Mouse (Mus musculus) CH12.LX (cell line): ENCODE measurements around the gene Gemin8. TPM values are rescaled to one million over a fixed set of nuclear protein-coding genes. Genes with fewer than 3 reads are reported as not detected.

Experiments
- DNase-seq: peaks from one replicate; pipeline ENCODE4 v3.0.0-alpha.2; 2013; ENCODE audit errors: extremely low read depth
- H3K27ac ChIP-seq: 2 replicates; pipeline ENCODE4 v1.5.1; 2012; ENCODE audit warnings: low read depth, mild to moderate bottlenecking, control low read depth, moderate library complexity; ENCODE audit not compliant: insufficient read depth
- H3K27me3 ChIP-seq: replicated peaks from 2 replicates; pipeline ENCODE3; 2012; ENCODE audit warnings: inconsistent platforms
- H3K36me3 ChIP-seq, 2 experiments: replicated peaks in 1 of 2; 2 replicates each; pipeline versions ENCODE3 to v1.6.1; 2012; ENCODE audit warnings: inconsistent platforms in 1 of 2, low read length in 1 of 2, mild to moderate bottlenecking in 1 of 2, mixed read lengths in 1 of 2, moderate library complexity in 1 of 2; ENCODE audit not compliant: control insufficient read depth in 1 of 2, insufficient read depth in 1 of 2
- H3K4me1 ChIP-seq, 2 experiments: 2 replicates each; pipeline ENCODE4 v1.6.1; 2012; ENCODE audit warnings: inconsistent platforms in 1 of 2, moderate library complexity in 1 of 2; ENCODE audit not compliant: insufficient read depth in 2 of 2, control insufficient read depth in 1 of 2
- H3K4me2 ChIP-seq: 2 replicates; pipeline ENCODE4 v1.6.1; 2012; ENCODE audit warnings: low read depth, mild to moderate bottlenecking, control low read depth; ENCODE audit not compliant: poor library complexity, insufficient read depth, severe bottlenecking
- H3K4me3 ChIP-seq, 3 experiments: fragments of 150-350 bp in 1 of 3; sonication (generic) in 1 of 3; replicated peaks in 1 of 3; 2 replicates each; pipeline versions ENCODE3 to v1.5.1; 2011 to 2012; ENCODE audit warnings: low read depth in 2 of 3, low read length in 2 of 3, mild to moderate bottlenecking in 2 of 3, moderate library complexity in 2 of 3, control low read depth in 1 of 3, improper control_type of control experiment in 1 of 3, inconsistent platforms in 1 of 3, mixed read lengths in 1 of 3; ENCODE audit not compliant: poor library complexity in 1 of 3
- H3K79me2 ChIP-seq: replicated peaks from 2 replicates; pipeline ENCODE4 v1.6.1; 2012; ENCODE audit warnings: mild to moderate bottlenecking, moderate library complexity; ENCODE audit not compliant: control insufficient read depth, poor library complexity, insufficient read depth, severe bottlenecking; ENCODE audit errors: extremely low read depth
- H3K9ac ChIP-seq: 2 replicates; pipeline ENCODE4 v1.6.1; 2012; ENCODE audit warnings: low read depth, mild to moderate bottlenecking, control low read depth, moderate library complexity; ENCODE audit not compliant: insufficient read depth
- H3K9me3 ChIP-seq: replicated peaks from 2 replicates; pipeline ENCODE3; 2012; ENCODE audit warnings: low read length, inconsistent platforms, mixed read lengths
- BHLHE40 ChIP-seq: IDR thresholded peaks from 2 replicates; pipeline ENCODE4 v1.6.1; 2011; ENCODE audit warnings: mild to moderate bottlenecking, low read depth, low read length, improper control_type of control experiment
- CHD1 ChIP-seq: IDR thresholded peaks from 2 replicates; pipeline ENCODE4 v1.6.1; 2012; ENCODE audit warnings: low read depth, low read length, improper control_type of control experiment, inconsistent platforms
- CHD2 ChIP-seq: IDR thresholded peaks from 2 replicates; pipeline ENCODE4 v1.6.1; 2011; ENCODE audit warnings: low read length, improper control_type of control experiment
- CTCF ChIP-seq, 2 experiments: IDR thresholded peaks in 1 of 2; conservative IDR thresholded peaks in 1 of 2; 2 replicates each; pipeline ENCODE4 v1.5.1; 2011 to 2012; ENCODE audit warnings: low read depth in 2 of 2, low read length in 2 of 2, improper control_type of control experiment in 1 of 2, inconsistent platforms in 1 of 2, mild to moderate bottlenecking in 1 of 2, moderate library complexity in 1 of 2
- E2F4 ChIP-seq: IDR thresholded peaks from 2 replicates; pipeline ENCODE4 v1.6.1; 2011; ENCODE audit warnings: low read depth, low read length, improper control_type of control experiment; ENCODE audit not compliant: insufficient replicate concordance
- ELF1 ChIP-seq: IDR thresholded peaks from 2 replicates; pipeline ENCODE4 v1.6.1; 2014; ENCODE audit warnings: low read depth, mild to moderate bottlenecking, inconsistent platforms, low read length, improper control_type of control experiment
- EP300 ChIP-seq: IDR thresholded peaks from 2 replicates; pipeline ENCODE4 v1.6.1; 2011; ENCODE audit warnings: low read length, improper control_type of control experiment
- ETS1 ChIP-seq: conservative IDR thresholded peaks from 2 replicates; pipeline ENCODE4 v1.6.1; 2012; ENCODE audit warnings: low read depth, mild to moderate bottlenecking, inconsistent platforms, low read length, improper control_type of control experiment, moderate library complexity
- GABPA ChIP-seq: IDR thresholded peaks from 2 replicates; pipeline ENCODE4 v1.6.1; 2012; ENCODE audit warnings: low read depth, low read length, improper control_type of control experiment, inconsistent platforms; ENCODE audit not compliant: insufficient replicate concordance
- JUN ChIP-seq: IDR thresholded peaks from 2 replicates; pipeline ENCODE4 v1.6.1; 2011; ENCODE audit warnings: low read depth, mild to moderate bottlenecking, low read length, improper control_type of control experiment, moderate library complexity; ENCODE audit not compliant: insufficient read depth
- JUND ChIP-seq: conservative IDR thresholded peaks from 2 replicates; pipeline ENCODE4 v1.6.1; 2011; ENCODE audit warnings: low read depth, low read length, improper control_type of control experiment
- KAT2A ChIP-seq: IDR thresholded peaks from 2 replicates; pipeline ENCODE4 v1.6.1; 2012; ENCODE audit warnings: low read length, improper control_type of control experiment, inconsistent platforms; ENCODE audit not compliant: insufficient replicate concordance
- MAFK ChIP-seq: IDR thresholded peaks from 2 replicates; pipeline ENCODE4 v1.6.1; 2011; ENCODE audit warnings: low read length, improper control_type of control experiment; ENCODE audit not compliant: insufficient replicate concordance
- MAZ ChIP-seq: IDR thresholded peaks from 2 replicates; pipeline ENCODE4 v1.6.1; 2012; ENCODE audit warnings: low read depth, mild to moderate bottlenecking, inconsistent platforms, low read length, improper control_type of control experiment, moderate library complexity
- MEF2A ChIP-seq: IDR thresholded peaks from 2 replicates; pipeline ENCODE4 v1.6.1; 2014; ENCODE audit warnings: low read depth, mild to moderate bottlenecking, inconsistent platforms, low read length, improper control_type of control experiment, borderline replicate concordance
- MXI1 ChIP-seq: IDR thresholded peaks from 2 replicates; pipeline ENCODE4 v1.6.1; 2011; ENCODE audit warnings: mild to moderate bottlenecking, low read depth, low read length, improper control_type of control experiment
- MYC ChIP-seq: IDR thresholded peaks from 2 replicates; pipeline ENCODE4 v1.6.1; 2011; ENCODE audit warnings: low read depth, mild to moderate bottlenecking, improper control_type of control experiment, low read length
- PAX5 ChIP-seq: IDR thresholded peaks from 2 replicates; pipeline ENCODE4 v1.6.1; 2012; ENCODE audit warnings: low read length, inconsistent platforms, mixed read lengths
- POLR2AphosphoS2 ChIP-seq: IDR thresholded peaks from 2 replicates; pipeline ENCODE4 v1.6.1; 2011; ENCODE audit warnings: low read depth, low read length, improper control_type of control experiment
- RAD21 ChIP-seq: IDR thresholded peaks from 2 replicates; pipeline ENCODE4 v1.6.1; 2011; ENCODE audit warnings: low read depth, mild to moderate bottlenecking, low read length, improper control_type of control experiment, moderate library complexity
- SMC3 ChIP-seq: IDR thresholded peaks from 2 replicates; pipeline ENCODE4 v1.6.1; 2011; ENCODE audit warnings: low read depth, low read length, improper control_type of control experiment
- TBP ChIP-seq: conservative IDR thresholded peaks from 2 replicates; pipeline ENCODE4 v1.6.1; 2011; ENCODE audit warnings: low read depth, low read length, improper control_type of control experiment
- UBTF ChIP-seq: IDR thresholded peaks from 2 replicates; pipeline ENCODE4 v1.6.1; 2012; ENCODE audit warnings: low read depth, mild to moderate bottlenecking, inconsistent platforms, low read length, improper control_type of control experiment, moderate library complexity
- ZC3H11A ChIP-seq: IDR thresholded peaks from 2 replicates; pipeline ENCODE4 v1.6.1; 2012; ENCODE audit warnings: low read depth, mild to moderate bottlenecking, inconsistent platforms, low read length, improper control_type of control experiment
- ZNF384 ChIP-seq: IDR thresholded peaks from 2 replicates; pipeline ENCODE4 v1.6.1; 2012; ENCODE audit warnings: low read depth, low read length, improper control_type of control experiment, inconsistent platforms
- dilution Hi-C: fragments of 300-500 bp; cut with MboI; formaldehyde crosslinking; loops from 2 replicates; pipeline ENCODE4 v1.14.3; 2020; ENCODE audit warnings: low sequenced_read_pairs; ENCODE audit not compliant: extremely low pct_unique_long_range_greater_than_20kb, extremely low pct_ligation_motif_present
- in situ Hi-C: fragments of 300-500 bp; cut with MboI; formaldehyde crosslinking; loops from 3 replicates; pipeline ENCODE4 v1.14.3; 2019; ENCODE audit warnings: low sequenced_read_pairs, low pct_ligation_motif_present, low pct_unique_long_range_greater_than_20kb, mixed read lengths
- polyA plus RNA-seq: library from polyadenylated mRNA; unstranded; fragments of >175 nt; gene quantifications from 2 replicates; pipeline ENCODE4 v1.2.1, GENCODE M21; 2012; ENCODE audit warnings: low read depth; ENCODE audit not compliant: insufficient read length
- total RNA-seq, 2 experiments: library from RNA; depleted of rRNA; stranded (reverse); fragments of 300-350 nt in 1 of 2; fragments of >200 nt in 1 of 2; gene quantifications; 2 replicates each; pipeline ENCODE4 v1.2.3; 2012 to 2014

The Gemin8 gene
- total and polyA plus RNA-seq, 3 experiments: 10.7 to 20.1 (median 13.0) TPM

DNA sequence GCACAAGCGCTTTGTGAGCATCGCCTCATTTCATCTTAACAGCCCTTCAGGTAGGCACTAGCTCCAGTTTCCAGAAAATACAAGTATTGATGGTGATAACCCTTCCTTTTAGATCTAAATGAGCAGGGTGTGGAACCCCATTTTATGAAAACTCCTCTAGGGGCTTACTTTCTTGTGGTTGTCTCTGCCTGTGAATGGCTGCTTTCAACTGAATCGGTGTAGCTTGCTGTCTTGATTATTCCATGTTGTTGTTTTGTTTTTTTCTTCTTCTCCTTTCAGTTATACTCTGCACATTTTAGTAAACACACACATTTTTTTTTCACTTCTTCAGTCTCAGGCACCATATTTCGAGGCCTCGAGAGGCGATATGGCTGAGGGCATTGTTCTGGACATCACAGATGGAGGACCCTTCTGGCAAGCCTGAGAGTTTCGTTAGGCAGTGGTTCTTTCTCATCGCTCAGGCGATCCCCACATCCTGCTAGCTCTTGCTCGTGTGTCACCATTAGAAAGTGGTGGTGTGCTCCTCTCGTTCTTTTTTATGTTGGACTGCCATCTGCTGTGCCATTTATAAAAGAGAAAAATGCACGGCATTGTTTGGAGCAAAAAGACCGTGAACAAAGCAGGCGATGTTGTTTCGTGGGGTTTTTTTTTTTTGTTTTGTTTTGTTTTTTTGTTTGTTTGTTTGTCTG lies 23.0 kb upstream of the Gemin8 start:
- no peaks in the 10 kb centered on the region for H3K4me1 ChIP-seq
- H3K27ac ChIP-seq: no peak overlapping the region
- no peaks in the 10 kb centered on the region for H3K79me2 ChIP-seq
- TF ChIP-seq POLR2AphosphoS2: no peak
- no peak for TF ChIP-seq JUND
- TF ChIP-seq UBTF: no peak
- no peak for TF ChIP-seq EP300
- TF ChIP-seq GABPA: no peak
- TF ChIP-seq PAX5: no peak
- no peak for TF ChIP-seq JUN
- no peak for TF ChIP-seq BHLHE40
- TF ChIP-seq ELF1: no peak
- no peak for TF ChIP-seq CHD2
- peak; percentile 15; the same call in 1 of the 2 replicates for TF ChIP-seq SMC3
- TF ChIP-seq CHD1: no peak
- TF ChIP-seq MXI1: no peak
- no peak for TF ChIP-seq ZC3H11A
- TF ChIP-seq ZNF384: no peak
- TF ChIP-seq E2F4: no peak
- peak in 1 of 2 experiments; percentile 29; a peak in 2 of 4 replicates for TF ChIP-seq CTCF (conservative IDR thresholded peaks at IDR 0.05 in 1 of 2, IDR thresholded peaks at IDR 0.05 in 1 of 2; ENCODE audit: low read depth in 2 of 2, low read length in 2 of 2)
- no peak for TF ChIP-seq MAZ
- no peak for TF ChIP-seq MAFK
- TF ChIP-seq MEF2A: no peak
- no peak for TF ChIP-seq MYC
- TF ChIP-seq ETS1: no peak
- no peak for TF ChIP-seq TBP
- TF ChIP-seq RAD21: peak; percentile 34
- TF ChIP-seq KAT2A: no peak
- no peaks in the 10 kb centered on the region for H3K9me3 ChIP-seq
- H3K4me3 ChIP-seq: no peak overlapping the region
- in situ Hi-C loops: no loop called here
- no peak for DNase-seq
- H3K4me2 ChIP-seq: peak overlapping the region; percentile 36; the same call in 1 of the 2 replicates
- dilution Hi-C loops: no loop called here
- no peaks in the 10 kb centered on the region for H3K36me3 ChIP-seq
- H3K27me3 ChIP-seq: no peaks in the 10 kb centered on the region
- no peak overlapping the region for H3K9ac ChIP-seq
